Mouse (Mus musculus): ENCODE measurements around the gene Gm7682.
"Not testable (repeated sequence)": the region's sequence is repeated elsewhere in the genome, so short reads cannot be mapped to it uniquely, and the experiment has no call there.

The Gm7682 gene

GRCm38 (mm10) chr5:94445484-94445883 is at the start of gene Gm7682:
Gene Gm7682, plus strand, starts transcription at chr5:94445784.
- not testable (repeated sequence) for DNase-seq (ENCODE audit: low spot score)

All from c-Kit-positive CD71-positive TER-119-positive erythroid progenitor cells, embryonic 14.5 days (primary cell).